Mouse (Mus musculus) adrenal gland, adult 2 months (tissue): Measurements from ENCODE around the gene Phox2a. TPM values are rescaled to one million over a fixed set of nuclear protein-coding genes. Genes with fewer than 3 reads are reported as not detected.
A peak's percentile ranks its signal among the peaks of the same experiment; 100 is the strongest.

ENCODE experiments used
- DNase-seq: peaks from one replicate; pipeline ENCODE4 v3.0.0; 2021
- long read RNA-seq: library from polyadenylated mRNA; stranded (forward); transcript quantifications from one replicate; pipeline ENCODE4 v2.0.0, GENCODE M21; 2021
- polyA plus RNA-seq: library from polyadenylated mRNA; depleted of rRNA; stranded (reverse); fragments of >200 nt; gene quantifications from 2 replicates; pipeline ENCODE4 v1.2.3, GENCODE M21; 2012; rRNA removed
- total RNA-seq, 2 experiments: library from RNA; stranded (reverse); gene quantifications; 2 replicates each; pipeline ENCODE4 v1.2.3; 2021

Gene Phox2a
- total RNA-seq = 10 to 100 TPM; 15.6 to 45.9 TPM
- 40.1 and 48.0 TPM in 2 replicates for polyA plus RNA-seq
- long read RNA-seq, transcript Phox2a-201 (3 exons, 1,609 nt) = major isoform, 9 of 11 reads
- long read RNA-seq, partial matches to known transcripts = 2 of 11 reads
- long read RNA-seq, other reads (novel, unspliced or antisense) = 0 of 11 reads

DNA sequence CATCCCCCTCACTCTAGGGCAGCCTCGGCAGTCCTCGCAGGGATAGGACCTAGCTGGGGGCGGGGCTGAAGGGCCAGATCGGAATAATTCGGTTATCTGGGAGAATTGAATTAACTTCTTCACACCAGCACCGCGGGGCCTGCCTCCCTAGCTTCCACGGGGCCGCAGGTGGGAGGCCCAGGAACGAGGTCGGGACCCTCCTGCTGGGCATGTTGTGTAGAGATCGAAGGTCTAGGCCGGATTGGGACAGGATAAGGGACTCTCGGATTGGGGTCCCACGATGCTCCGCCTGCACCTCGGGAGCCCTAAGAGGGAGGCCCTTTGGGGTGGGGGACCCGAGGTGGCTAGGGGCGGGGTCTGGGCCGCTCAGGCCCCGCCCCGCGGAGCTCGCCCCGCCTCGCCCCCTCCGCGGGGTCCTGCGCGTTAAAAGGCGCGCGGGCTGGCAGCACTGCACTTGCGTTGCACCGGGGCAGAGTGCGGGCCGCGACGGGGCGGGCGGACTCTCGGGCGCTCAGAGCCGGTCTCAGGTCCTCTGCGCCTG lies at the start of gene Phox2a:
Gene Phox2a, plus strand, starts transcription at position 453 of the 541 bp plus-strand sequence.
- peak; percentile 44 for DNase-seq

DNA sequence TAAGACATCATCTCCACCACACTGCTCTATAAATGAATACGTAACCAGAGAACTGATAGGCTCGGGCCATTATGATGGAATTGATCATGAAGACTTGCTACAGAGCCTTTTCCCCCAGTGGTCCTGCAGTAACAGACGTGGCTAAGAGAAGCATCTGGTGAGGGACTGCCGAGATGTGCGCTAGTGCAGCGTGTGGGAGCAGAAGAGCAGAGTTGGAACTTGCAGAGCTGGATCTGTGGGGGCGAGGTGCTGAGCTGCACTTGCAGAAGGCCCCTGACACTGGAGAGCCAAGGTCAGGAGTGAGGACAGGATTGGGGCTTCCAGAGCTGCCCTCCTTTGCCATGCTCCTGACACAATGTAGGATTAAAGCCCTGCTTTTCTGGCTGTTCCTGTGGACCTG lies 48.1 kb upstream of the Phox2a start:
- DNase-seq = no peak

DNA sequence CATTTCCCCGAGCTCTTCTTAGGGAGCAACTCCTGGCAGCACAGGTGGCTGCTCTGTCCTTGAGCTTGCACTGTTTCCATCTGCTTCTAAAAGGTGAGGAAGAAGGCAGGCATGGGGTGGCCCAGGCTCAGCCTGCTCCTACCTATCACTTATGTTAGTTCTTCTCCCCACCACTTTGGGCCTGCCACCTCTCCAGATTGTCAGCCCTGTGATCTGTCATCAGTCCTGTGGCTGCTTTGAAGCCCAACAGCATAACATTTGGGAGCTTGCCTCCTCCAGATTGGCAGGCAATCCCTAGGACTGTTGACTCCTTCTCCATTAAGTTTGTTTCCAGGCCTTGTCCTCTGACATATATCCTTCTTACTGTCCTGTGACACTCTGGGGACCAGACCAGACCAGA lies 46.5 kb upstream of the Phox2a start:
- no peak for DNase-seq

DNA sequence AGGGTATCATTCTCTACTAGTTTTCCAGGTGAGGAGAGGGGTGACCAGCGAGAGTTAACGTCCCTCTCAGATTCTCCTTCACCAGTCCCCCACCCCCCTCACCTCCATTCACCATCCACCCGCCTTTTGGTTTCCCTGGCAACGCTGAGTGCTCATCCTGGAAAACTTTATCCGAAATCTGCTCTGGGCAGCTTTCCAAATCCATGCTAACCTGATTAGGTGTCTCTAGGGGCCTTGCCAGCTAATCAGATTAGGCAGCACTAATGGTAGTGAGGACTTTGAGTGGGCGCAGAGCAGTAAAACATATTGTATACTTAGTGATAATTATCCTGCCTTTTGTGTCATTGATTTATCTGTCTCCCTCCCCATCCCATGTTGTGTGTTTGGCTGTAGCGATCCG lies 45.4 kb upstream of the Phox2a start:
- peak; percentile 36 for DNase-seq

DNA sequence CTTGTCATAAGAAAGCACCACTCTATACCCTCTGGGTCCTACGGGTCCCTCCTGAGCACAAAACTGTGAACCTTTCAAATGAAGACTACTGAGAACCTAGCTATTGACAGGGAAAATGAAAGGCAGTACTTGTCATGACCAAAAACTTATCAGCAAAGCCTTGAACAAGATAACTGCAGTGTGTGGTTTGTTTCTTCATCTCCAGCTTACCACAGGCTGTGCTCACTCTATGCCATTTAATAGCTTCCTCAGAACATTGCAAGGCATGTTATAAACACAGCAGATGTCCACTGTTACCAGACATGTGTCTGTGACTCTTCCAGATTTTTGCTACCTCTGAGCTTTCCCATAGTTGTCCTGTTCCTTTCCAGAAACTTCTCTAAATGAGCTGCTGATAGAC lies 41.1 kb upstream of the Phox2a start:
- DNase-seq = no peak

DNA sequence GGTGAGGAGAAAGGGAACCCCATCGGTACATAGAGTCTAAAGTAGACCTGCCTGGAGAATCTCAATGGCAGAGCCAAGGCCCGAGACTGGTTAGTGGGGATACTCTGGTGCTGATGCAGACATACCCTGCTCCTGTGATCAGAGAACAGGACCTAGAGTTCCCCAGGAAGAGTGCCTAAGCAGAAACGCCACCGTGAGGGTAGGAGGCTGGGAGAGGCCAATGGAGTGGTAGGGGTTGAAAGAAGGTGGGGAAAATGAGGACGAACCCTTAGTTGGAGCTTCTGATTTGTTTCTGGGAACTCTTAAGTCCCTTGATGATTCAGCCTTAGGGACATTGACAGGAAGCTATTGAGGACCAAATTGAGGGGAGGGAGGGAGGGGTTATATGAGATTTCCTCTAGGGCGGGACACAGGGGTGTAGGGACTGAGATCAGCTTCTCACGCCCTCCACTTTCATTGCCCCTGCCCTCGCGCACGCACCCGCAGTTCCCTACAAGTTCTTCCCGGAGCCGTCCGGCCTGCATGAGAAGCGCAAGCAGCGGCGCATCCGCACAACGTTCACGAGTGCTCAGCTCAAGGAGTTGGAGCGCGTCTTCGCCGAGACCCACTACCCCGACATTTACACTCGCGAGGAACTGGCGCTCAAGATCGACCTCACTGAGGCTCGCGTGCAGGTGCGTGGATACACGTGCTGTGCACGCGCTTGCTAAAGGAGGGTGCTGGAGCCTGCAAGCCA lies 2.4 kb downstream of the Phox2a start:
- peak; percentile 30 for DNase-seq

DNA sequence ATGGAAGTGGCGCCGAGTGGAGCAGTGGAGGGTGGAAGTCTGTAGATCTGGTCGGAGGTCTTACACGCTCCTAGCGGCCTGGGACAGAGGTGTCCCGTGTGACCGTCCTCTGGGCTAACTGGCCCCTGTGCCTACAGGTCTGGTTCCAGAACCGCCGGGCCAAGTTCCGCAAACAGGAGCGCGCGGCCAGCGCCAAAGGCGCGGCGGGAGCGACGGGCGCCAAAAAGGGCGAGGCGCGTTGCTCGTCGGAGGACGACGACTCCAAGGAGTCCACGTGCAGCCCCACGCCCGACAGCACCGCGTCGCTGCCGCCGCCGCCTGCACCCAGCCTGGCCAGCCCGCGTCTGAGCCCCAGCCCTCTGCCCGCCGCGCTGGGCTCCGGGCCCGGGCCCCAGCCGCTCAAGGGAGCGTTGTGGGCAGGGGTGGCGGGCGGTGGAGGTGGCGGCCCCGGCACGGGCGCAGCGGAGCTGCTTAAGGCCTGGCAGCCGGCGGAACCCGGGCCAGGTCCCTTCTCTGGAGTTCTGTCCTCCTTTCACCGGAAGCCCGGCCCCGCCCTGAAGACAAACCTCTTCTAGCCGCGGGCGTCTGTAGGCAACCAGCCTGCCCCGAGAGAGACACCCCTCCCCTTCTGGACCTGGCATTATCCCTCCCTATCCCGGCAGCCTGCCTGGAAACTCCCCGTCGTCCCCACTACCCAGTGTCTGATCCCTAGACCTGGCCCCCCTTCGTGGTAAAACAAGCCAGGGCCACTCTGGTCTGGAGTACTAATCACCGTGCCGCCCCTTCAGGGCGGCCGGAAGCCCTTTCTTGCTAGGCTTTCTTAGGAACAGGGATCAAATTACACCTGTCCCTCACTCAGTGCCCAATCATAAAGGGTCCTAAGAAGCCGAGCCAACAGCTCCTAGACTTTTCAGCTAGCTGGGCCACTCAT lies 3.7 kb downstream of the Phox2a start:
- peak; percentile 79 for DNase-seq

DNA sequence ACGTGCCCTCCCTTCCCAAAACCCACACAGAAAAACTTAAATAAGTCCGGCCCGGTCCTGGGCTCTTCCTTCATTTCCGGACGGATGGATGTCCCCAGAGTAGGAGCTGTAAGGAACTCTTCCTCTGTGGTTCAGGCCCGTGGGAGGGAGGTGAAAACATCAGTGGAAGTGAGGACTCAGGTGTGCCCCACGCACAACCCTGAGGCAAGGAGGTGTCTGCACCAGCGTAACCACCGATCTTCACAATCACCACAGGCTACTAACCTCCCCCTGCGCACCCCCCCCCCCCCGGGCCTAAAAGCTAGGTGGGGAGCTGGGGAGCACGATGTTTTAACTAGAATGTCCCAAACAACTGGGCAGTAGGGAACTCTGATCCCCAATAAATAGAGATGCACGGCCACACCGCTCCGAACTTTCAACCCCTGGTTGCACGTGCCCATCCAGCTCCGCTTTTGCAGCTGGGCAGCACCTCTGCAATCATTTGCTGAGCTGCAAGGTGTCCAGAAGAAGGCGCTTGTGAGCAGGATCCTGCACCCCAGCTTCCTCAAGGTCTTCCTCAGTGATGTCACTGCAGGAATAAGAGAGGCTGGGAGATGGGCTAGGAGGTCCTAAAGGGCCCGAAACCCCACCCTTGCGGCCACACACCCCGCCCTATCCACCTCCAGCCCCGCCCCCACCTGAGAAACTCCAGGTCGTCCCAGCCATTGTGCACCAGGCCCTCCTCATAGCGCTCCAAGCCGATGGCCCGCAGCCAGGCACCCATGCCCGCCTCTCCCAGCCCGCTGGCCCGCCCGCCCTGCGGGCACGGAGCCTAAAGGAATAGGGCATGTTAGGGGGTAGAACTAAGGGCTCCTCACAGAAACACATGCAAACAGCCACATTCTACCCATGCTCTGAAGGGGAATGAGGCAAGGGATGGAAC lies 5.0 kb downstream of the Phox2a start:
- DNase-seq = peak; percentile 73

DNA sequence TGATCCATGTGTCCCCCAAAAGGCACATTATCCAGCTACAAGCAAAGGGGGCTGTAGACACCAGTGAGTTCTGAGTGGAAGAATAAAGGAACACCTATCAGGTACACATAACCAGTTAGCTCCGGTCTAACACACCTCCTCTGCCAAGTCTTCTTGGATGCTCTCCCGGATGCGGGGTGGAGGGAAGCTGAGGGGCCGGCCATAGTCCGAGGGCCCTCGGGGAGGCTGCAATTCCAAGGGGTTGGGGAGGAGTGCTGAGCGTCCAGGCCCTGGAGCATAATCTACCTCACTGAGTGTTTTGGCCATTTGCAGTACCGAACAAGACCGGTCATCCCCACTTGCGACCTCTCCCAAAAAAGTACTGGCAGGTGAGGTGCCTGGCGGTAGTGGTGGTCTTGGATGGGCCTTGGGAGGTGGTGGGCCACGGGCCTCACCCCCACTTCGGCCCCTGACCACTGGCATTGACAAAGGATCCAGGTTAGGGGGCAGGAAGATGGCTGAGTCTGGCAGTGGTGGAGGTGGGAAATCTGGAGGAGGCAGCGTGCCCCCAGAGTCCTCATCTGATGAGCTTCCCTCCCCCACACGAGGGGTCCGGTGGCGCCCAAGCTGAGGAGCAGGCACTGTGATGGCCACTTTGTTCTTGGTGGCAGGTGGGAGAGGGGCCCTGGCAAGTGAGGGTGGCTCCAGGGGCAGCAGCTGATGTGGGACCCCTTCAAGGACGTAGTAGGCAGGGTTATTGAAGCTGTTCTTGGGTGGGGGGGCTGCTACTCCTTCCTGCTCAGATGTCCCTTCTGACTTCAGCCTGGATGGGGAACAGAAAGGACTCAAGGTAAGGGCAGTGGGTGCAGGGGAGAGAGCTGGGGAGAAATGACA lies 5.9 kb downstream of the Phox2a start:
- peak; percentile 24 for DNase-seq

DNA sequence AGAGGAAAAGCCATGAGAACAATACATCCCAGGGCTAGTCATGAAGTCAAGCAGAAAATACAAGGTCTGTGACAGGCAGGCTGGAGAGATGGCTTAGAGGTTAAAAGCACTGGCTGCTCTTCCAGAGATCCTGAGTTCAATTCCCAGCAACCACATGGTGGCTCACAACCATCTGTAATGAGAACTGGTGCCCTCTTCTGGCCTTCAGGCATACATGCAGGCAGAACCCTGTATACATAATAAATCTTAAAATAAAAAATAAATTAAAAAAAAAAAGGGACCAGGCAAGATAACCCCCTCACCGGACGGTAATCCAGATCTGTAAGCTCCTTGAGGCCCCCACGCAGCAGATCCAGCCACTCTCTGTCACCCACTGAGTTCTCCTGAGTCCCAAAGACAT lies 12.3 kb downstream of the Phox2a start:
- no peak for DNase-seq

DNA sequence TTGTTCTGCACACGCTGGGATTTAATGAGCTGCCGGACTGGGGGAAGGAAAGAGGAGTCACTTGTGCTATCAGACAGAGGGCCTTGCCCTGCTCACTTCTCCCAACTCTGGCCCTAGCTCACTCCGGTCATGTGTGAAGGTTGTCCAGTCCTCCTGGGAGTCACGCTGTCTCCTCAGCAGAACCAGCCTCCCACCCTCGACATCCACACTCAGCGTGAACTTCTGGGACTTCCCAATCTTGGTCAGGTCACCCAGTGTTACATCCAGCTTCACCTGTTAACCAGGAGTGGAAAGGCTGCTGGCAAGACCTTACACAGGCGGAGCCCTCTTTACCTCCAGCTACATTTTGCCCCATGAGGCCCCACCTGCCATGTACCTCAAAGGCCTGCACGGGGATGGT lies 13.3 kb downstream of the Phox2a start:
- no peak for DNase-seq

DNA sequence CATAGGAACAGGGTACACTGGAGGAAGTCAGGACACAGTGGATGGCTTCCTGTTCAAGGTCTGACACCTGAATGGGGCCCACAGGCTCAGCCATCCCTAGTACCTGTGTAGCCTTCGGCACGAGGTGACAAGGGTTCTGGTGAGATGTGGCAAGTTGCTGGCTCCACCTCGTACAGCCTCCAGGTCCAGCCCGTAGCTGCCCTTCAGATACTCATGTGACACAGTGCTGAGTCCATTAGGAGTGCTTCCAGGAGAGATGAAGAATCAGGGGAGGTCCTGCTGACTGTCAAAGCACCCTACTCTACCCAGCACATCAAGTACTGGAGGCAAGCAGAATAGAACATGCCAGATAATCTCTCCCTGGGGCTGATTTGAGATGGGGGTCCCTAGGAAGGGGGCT lies 14.3 kb downstream of the Phox2a start:
- DNase-seq = no peak

DNA sequence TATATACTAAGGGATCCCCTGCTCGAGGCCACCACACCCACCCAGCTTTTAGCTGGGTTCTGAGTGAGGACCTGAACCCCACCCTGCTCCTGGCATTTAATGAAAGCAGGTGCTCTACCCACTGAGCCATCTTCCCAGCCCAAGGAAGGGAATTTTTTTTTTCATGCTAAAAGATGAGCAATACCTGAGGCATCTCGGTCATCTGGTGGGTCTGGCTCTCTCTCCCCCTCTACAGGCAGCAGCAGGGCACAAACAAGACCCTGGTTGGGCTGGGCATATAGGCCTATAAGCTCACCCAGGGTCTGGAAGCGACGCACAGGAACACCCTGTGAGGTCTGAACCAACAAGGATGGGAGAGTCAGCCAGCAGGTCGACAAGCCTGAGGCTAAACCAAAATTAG lies 15.2 kb downstream of the Phox2a start:
- DNase-seq = no peak

DNA sequence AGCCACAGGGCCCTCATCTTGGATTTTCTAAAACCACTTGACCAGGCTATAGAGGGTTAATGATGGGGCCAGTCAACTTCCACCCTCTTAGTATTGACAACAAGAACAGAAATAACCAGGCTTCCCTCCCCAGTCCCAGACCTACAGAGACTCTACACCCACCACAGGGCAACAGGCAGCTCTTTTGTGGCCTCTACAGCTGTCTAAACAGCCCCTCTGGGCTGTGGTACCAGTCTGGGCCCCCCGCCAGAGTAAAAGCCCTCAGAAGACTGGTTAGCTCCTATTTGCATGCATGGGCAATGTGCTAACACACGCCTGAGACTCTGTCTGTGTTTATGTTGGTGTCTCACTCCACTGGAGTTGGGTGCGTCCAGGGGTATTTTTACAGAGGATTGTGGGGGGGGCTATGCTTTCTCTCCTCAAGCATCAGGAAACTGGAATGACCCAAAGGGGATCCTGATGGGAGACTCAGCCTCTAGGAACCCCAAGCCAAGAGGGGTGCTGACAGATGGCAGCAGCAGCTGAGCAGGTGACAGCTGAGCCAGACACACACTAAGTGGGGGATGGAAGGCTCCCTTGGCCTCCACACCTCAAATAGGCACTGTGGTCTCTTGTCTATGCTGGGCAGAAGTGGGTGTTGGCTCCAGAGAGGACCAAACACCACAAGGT lies 15.9 kb downstream of the Phox2a start:
- no peak for DNase-seq

DNA sequence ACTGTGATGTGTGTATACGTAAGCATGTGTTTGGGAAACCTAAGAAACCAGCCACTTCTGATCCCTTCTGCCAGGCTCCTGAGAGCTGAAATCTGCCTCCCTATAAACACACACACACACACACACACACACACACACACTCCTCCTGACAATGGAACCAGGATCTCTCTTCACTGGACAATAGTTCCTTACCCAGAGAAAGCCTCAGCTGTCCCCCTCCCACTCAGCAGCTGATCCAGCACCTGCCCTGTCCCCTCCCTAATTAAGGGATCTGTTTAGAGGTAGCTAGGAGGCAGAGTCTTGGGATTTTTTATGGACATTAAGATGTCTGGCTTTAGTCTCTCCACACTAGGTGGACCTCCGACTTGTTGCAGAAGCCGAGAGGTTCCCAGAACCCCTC lies 16.8 kb downstream of the Phox2a start:
- no peak for DNase-seq

DNA sequence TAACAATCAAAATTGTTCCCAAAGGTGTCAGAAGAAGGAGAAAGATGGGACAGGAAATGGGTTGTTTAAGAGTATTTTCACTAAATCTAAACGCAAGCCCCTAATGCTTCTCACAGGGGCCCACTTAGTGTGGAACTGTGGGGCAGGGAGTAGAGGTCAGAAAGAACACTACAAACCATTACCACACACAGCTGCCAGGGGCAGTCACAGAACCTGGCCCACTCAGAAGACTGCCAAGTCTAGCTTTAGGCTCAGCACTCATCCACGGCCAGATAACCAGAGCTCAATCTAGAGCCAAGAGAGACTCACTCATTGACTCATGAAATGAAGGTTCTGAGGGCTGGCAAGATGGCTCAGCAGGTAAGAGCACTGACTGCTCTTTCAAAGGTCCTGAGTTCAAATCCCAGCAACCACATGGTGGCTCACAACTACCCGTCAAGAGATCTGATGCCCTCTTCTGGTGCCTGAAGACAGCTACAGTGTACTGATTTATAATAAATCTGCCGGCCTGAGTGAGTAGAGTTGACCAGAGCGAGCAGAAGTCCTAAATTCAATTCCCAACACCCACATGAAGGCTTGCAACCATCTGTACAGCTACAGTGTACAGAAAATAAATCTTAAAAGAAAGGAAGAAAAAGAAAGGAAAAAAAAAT lies 17.5 kb downstream of the Phox2a start:
- DNase-seq = no peak

DNA sequence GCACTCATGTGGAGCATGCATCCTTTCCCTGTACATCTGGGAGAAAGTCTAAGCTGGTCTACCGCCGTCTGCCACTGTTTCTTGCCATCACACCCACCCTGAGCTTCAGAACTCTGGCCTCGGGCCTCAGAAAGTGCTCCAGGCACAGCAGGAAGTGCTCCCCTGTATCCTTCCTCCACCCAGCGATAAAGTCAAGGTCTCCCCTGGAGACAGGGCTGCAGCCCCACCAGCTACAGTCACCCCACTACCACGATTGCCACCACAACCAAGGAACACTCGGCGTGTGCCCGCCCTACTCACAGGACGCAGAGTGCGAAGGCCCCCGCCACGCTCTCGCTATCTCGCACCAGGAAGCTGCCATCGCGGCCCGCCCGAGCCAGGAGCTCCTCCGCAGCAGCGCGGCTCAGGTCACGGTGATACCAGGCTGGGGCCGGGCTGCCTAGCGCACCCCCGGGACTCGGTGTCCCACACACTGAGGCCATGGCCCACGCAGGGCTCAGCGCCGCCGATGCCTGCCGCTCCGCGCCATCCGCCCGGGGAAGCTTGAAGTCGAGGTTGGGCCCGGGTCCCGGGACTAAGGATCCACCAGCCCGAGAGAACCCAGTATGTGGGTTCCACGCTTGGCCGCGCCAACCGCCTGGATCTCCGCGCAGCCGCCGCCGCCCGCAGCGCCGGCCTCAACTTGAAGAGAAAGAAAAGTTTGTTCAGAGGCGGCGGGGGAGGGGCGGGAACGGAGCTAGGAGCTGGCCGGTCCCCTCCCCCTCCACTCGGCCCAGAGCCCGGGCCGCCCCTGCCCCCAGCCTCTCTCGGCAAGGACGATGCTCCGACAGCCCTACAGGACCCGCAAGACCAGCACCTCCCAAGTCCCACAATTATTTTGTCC lies 18.4 kb downstream of the Phox2a start:
- peak; percentile 83 for DNase-seq

DNA sequence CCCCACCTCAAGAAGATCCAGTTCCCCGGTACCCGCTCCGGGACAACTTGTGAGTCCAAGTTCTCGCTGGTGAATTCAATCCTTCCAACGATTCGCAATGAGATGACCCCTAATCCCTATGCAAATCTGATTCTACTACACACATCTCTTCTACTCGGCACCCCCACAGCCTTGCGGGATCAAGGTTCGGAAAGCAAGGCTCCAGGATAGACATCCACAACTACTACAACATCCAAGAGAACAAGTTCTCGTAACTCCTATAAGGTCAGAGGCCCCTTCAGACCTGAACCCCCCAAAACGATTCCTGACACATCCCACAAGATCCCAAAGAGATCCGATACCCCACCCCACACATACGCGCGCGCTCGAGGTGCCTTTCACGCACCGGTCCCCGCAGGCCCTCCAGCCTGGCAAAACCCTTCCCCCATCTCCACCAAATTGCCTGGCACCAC lies 19.1 kb downstream of the Phox2a start:
- no peak for DNase-seq
